Mouse (Mus musculus) embryonic facial prominence, embryonic 14.5 days (tissue): ENCODE data around the gene Fam19a5. TPM values are rescaled to one million over a fixed set of nuclear protein-coding genes. Genes with fewer than 3 reads are reported as not detected.

ENCODE experiments used
- ATAC-seq: fragments of 200-750 bp; cut with Nextera tagmentation; 2 replicates; pipeline ENCODE4 v1.8.0; 2017; ENCODE audit warnings: low read depth, moderate number of reproducible peaks, moderate TSS enrichment
- DNase-seq: peaks from one replicate; pipeline ENCODE4 v3.0.0-alpha.2; 2015; ENCODE audit warnings: low spot score
- H3K27ac ChIP-seq: fragments of 300-500 bp; sonication (generic); replicated peaks from 2 replicates; pipeline ENCODE4 v1.5.1; 2014; ENCODE audit warnings: low read depth, mild to moderate bottlenecking, low read length, moderate library complexity
- H3K27me3 ChIP-seq: fragments of 300-500 bp; sonication (generic); replicated peaks from 2 replicates; pipeline ENCODE4 v1.6.1; 2014; ENCODE audit warnings: low read length; ENCODE audit not compliant: control insufficient read depth, insufficient read depth
- H3K36me3 ChIP-seq: fragments of 300-500 bp; sonication (generic); 2 replicates; pipeline ENCODE4 v1.6.1; 2014; ENCODE audit warnings: low read length, mixed read lengths; ENCODE audit not compliant: control insufficient read depth, insufficient read depth
- H3K4me1 ChIP-seq: fragments of 300-500 bp; sonication (generic); 2 replicates; pipeline ENCODE4 v1.6.1; 2014; ENCODE audit warnings: antibody characterized with exemption, low read length; ENCODE audit not compliant: control insufficient read depth, insufficient read depth
- H3K4me2 ChIP-seq: fragments of 300-500 bp; sonication (generic); 2 replicates; pipeline ENCODE4 v1.6.1; 2014; ENCODE audit warnings: low read depth, mild to moderate bottlenecking, low read length, moderate library complexity, mixed read lengths
- H3K4me3 ChIP-seq: fragments of 300-500 bp; sonication (generic); 2 replicates; pipeline ENCODE4 v1.5.1; 2014; ENCODE audit warnings: low read depth, mild to moderate bottlenecking, low read length
- H3K9ac ChIP-seq: fragments of 300-500 bp; sonication (generic); 2 replicates; pipeline ENCODE4 v1.6.1; 2014; ENCODE audit warnings: low read depth, mild to moderate bottlenecking, low read length, moderate library complexity, mixed read lengths
- H3K9me3 ChIP-seq: fragments of 300-500 bp; sonication (generic); 2 replicates; pipeline ENCODE4 v1.6.1; 2016; ENCODE audit warnings: low read length; ENCODE audit not compliant: control insufficient read depth
- WGBS: fragments of 180-500 bp; shearing (Covaris S2); extraction: QIAGEN DNeasy Blood & Tissue Kit; methylation state at CpG from one replicate; pipeline ENCODE4 v1.1.7; 2014; 5-methylcytosine and 5-hydroxymethylcytosine counted together
- microRNA-seq: library from miRNA; unstranded; fragments of <30 nt; microRNA quantifications from one replicate; pipeline ENCODE4, GENCODE M21; 2016; ENCODE audit warnings: borderline number of aligned reads
- polyA plus RNA-seq: library from polyadenylated mRNA; unstranded; fragments of >200 nt; fragmentation: Nextera tagmentation; extraction: Ambion mirVana; gene quantifications from 2 replicates; pipeline ENCODE4 v1.2.1, GENCODE M21; 2014

Fam19a5 gene
- polyA plus RNA-seq, 1 experiment from 2014 or later = 4.7 TPM

- Histone ChIP-seq H3K9ac (no peak overlapping the region), H3K4me2 (no peak overlapping the region), H3K36me3 (no peaks in the 10 kb centered on the region), H3K27me3 (no peaks in the 10 kb centered on the region), H3K4me3 (no peak overlapping the region), H3K9me3 (no peaks in the 10 kb centered on the region), H3K27ac (no peak overlapping the region), H3K4me1 (no peaks in the 10 kb centered on the region)
- no peak for ATAC-seq
- no peak for DNase-seq
- WGBS = 64% methylated on average over 4 of the region's 4 CpGs
These were observed 229.9 kb downstream of the Fam19a5 start for GRCm38 (mm10) chr15:87773955-87774354.

GRCm38 (mm10) chr15:87783331-87783730 is 239.2 kb downstream of the Fam19a5 start:
- DNase-seq = no peak
- no peaks in the 10 kb centered on the region for H3K36me3 ChIP-seq
- no peaks in the 10 kb centered on the region for H3K4me1 ChIP-seq
- 93% methylated on average over 2 of the region's 2 CpGs for WGBS
- no peak overlapping the region for H3K4me2 ChIP-seq
- H3K27me3 ChIP-seq = no peaks in the 10 kb centered on the region
- no peak for ATAC-seq
- no peaks in the 10 kb centered on the region for H3K9me3 ChIP-seq
- H3K27ac ChIP-seq = no peak overlapping the region
- H3K9ac ChIP-seq = no peak overlapping the region
- H3K4me3 ChIP-seq = no peak overlapping the region

- ATAC-seq = no peak
These were observed 245.6 kb downstream of the Fam19a5 start for GRCm38 (mm10) chr15:87789671-87790070.

DNA sequence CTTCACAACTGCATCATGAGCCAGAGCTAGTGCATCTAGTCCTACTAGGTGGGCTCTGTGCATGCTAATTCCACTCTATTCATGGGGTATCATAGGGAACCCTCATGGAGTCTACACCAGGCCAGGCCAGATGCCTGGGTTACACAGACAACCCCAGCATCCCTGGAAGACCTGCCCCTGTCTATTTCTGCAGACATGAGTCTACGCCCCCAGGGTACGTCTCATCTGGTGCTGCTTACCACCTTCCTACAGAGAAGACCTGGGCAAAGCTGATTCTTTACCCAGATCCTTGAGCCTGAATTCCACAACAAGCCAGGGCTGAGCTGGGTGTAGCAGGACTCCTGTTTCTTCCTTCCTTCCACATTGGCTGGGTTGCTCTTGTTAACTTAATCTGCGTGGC is 249.6 kb downstream of the Fam19a5 start:
- ATAC-seq = no peak
- H3K27me3 ChIP-seq = no peaks in the 10 kb centered on the region
- no peak overlapping the region for H3K9ac ChIP-seq
- no peak for DNase-seq
- WGBS = 81% methylated on average over 3 of the region's 3 CpGs
- no peak overlapping the region for H3K27ac ChIP-seq
- no peak overlapping the region for H3K4me2 ChIP-seq
- no peak overlapping the region for H3K4me3 ChIP-seq
- no peaks in the 10 kb centered on the region for H3K36me3 ChIP-seq
- no peaks in the 10 kb centered on the region for H3K9me3 ChIP-seq
- no peaks in the 10 kb centered on the region for H3K4me1 ChIP-seq

More at GRCm38 (mm10) chr15:87789671-87790070, 245.6 kb downstream of the Fam19a5 start:
- Histone ChIP-seq H3K4me1 (no peaks in the 10 kb centered on the region), H3K27me3 (no peaks in the 10 kb centered on the region), H3K27ac (no peak overlapping the region), H3K4me3 (no peak overlapping the region), H3K4me2 (no peak overlapping the region), H3K9me3 (no peaks in the 10 kb centered on the region), H3K9ac (no peak overlapping the region), H3K36me3 (no peaks in the 10 kb centered on the region)
- 77% methylated on average over 4 of the region's 4 CpGs for WGBS
- DNase-seq = no peak

GRCm38 (mm10) chr15:87796571-87796970 is 252.5 kb downstream of the Fam19a5 start:
- no peak overlapping the region for H3K9ac ChIP-seq
- ATAC-seq = no peak
- H3K27ac ChIP-seq = no peak overlapping the region
- H3K4me3 ChIP-seq = no peak overlapping the region
- WGBS = 52% methylated on average over 3 of the region's 3 CpGs
- no peak for DNase-seq
- no peaks in the 10 kb centered on the region for H3K9me3 ChIP-seq
- H3K4me1 ChIP-seq = no peaks in the 10 kb centered on the region
- no peaks in the 10 kb centered on the region for H3K36me3 ChIP-seq
- H3K4me2 ChIP-seq = no peak overlapping the region
- no peaks in the 10 kb centered on the region for H3K27me3 ChIP-seq

Small RNA genes within 50 kb of the gene (microRNA-seq; reads per million reads assigned to microRNA genes)
- gene Mir6393 = not detected
